Mouse (Mus musculus): ENCODE results near the gene Uck2. TPM values are rescaled to one million over a fixed set of nuclear protein-coding genes. Genes with fewer than 3 reads are reported as not detected.

The Uck2 gene
- polyA plus RNA-seq (2016; fragmentation: Nextera tagmentation; extraction: Ambion mirVana): 102 and 103 TPM in 2 replicates

DNA sequence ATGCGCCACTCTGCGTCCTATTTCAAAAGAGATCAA, at the start of gene Uck2:
TSS of gene Uck2 (minus strand) at position 1 of the 36 bp plus-strand sequence.
- peaks cover 16% of the 10 kb centered on the region for H3K27me3 ChIP-seq (replicated peaks)
- H3K9me3 ChIP-seq (replicated peaks): no peaks in the 10 kb centered on the region
- no peak for ATAC-seq
- peak within 1 kb of the TSS; percentile 86 for H3K4me2 ChIP-seq
- peaks cover 79% of the 10 kb centered on the region for H3K4me1 ChIP-seq
- peaks cover 4% of the 10 kb centered on the region for H3K36me3 ChIP-seq
- H3K27ac ChIP-seq: peak within 1 kb of the TSS; percentile 87
- peak within 1 kb of the TSS; percentile 79 for H3K4me3 ChIP-seq
- H3K9ac ChIP-seq: peak within 1 kb of the TSS; percentile 83
- 3% methylated on average over 2 of the region's 2 CpGs for WGBS (ENCODE audit: insufficient replicate concordance)

DNA sequence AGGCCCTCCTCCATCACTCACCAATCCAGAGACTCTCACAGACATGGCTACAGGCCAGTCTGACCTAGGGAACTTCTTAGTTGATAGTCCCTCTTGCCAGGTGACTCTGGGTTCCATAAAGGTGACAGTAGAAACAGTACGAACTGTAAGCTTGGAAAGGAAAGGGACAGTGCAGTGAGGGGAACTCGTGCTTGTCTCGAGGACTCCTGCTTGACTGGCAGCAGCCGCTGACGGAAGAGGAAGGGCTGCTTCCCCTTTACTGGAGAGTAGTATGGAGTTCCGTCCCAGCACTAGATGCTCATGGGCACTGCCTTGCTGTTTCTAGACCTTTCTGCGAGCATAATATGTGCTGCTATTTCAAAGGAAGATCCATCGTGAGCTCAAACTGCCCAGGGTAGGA, 46.0 kb upstream of the Uck2 start:
- Histone ChIP-seq H3K9ac (no peak overlapping the region), H3K27me3 (replicated peaks) (no peaks in the 10 kb centered on the region), H3K27ac (no peak overlapping the region), H3K4me2 (no peak overlapping the region), H3K4me1 (no peaks in the 10 kb centered on the region), H3K36me3 (peaks cover 72% of the 10 kb centered on the region), H3K4me3 (no peak overlapping the region), H3K9me3 (replicated peaks) (no peaks in the 10 kb centered on the region)
- no peak; the same call in 1 of the 2 replicates for ATAC-seq
- WGBS (ENCODE audit: insufficient replicate concordance): 66% methylated on average over 8 of the region's 8 CpGs

DNA sequence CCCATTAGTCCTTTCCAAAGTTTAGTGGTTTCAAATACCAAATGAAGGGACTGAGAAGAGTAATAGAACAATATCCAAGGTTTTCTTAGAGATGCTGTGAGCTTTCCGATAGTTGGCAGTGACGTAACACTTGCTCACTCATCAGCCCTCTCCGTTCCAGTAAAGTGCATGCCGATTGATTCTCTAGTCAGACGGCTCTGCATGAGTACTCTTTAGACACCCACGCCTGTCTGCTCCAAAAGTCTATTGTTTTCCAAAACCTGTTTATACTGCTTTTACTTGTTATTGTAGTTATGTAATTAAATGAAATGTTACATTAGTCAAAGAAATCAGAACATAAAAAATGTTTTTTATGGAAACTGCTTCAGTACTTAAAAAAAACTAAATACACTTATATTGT, 43.7 kb upstream of the Uck2 start:
- Histone ChIP-seq H3K4me3 (no peak overlapping the region), H3K4me1 (no peaks in the 10 kb centered on the region), H3K9me3 (replicated peaks) (no peaks in the 10 kb centered on the region), H3K27ac (no peak overlapping the region), H3K9ac (no peak overlapping the region), H3K27me3 (replicated peaks) (no peaks in the 10 kb centered on the region), H3K4me2 (no peak overlapping the region), H3K36me3 (peaks cover 95% of the 10 kb centered on the region)
- ATAC-seq: no peak
- WGBS (ENCODE audit: insufficient replicate concordance): 82% methylated on average over 6 of the region's 6 CpGs

DNA sequence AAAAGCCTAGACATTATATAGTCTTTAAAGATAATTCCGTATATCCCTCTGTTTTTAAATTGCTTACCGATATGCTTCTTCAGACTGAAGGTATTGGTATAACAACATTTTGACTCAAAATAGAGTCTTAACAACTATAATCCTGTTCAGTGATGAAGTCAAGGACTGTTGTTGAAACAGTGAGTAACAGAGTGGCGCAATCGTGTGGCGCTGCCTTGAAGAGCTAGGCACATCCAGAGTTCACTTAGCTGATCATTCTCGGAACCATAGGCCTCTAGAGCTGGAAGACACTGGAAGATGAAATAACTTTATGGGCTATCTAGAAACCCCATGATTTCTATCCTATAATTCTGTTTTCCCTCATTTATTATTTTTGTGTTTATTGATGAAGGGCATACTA, 36.6 kb upstream of the Uck2 start:
- no peak overlapping the region for H3K4me3 ChIP-seq
- H3K27ac ChIP-seq: no peak overlapping the region
- H3K4me1 ChIP-seq: no peaks in the 10 kb centered on the region
- peaks cover 93% of the 10 kb centered on the region for H3K36me3 ChIP-seq
- WGBS (ENCODE audit: insufficient replicate concordance): 92% methylated on average over 6 of the region's 6 CpGs
- no peak overlapping the region for H3K9ac ChIP-seq
- no peak for ATAC-seq
- no peak overlapping the region for H3K4me2 ChIP-seq
- H3K9me3 ChIP-seq (replicated peaks): no peaks in the 10 kb centered on the region
- H3K27me3 ChIP-seq (replicated peaks): no peaks in the 10 kb centered on the region

DNA sequence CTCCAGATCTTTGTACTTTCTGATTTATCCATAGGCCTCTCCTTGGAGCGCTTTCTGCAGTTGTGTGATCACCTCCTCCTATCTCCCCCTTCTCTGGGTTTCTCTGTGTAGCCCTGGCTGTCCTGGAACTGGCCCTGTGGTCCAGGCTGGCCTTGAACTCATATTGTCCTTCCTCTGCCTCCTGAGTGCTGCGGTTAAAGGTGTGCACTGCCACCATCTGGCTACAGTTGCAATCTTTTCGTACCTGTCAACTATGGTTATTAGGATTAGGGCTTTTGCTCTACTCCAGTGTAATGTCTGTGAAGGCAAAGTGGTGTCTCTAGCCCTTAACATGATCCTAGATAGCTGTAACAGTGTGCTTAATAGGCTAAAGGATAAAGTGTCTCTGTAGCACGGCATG, 28.1 kb upstream of the Uck2 start:
- Histone ChIP-seq H3K36me3 (peaks cover 69% of the 10 kb centered on the region), H3K27me3 (replicated peaks) (no peaks in the 10 kb centered on the region), H3K4me1 (peaks cover 36% of the 10 kb centered on the region), H3K4me2 (no peak overlapping the region), H3K9me3 (replicated peaks) (no peaks in the 10 kb centered on the region), H3K4me3 (no peak overlapping the region), H3K27ac (peak overlapping the region; percentile 25; the same call in 1 of the 2 replicates), H3K9ac (no peak overlapping the region)
- ATAC-seq: no peak
- 71% methylated on average over 4 of the region's 4 CpGs for WGBS (ENCODE audit: insufficient replicate concordance)

DNA sequence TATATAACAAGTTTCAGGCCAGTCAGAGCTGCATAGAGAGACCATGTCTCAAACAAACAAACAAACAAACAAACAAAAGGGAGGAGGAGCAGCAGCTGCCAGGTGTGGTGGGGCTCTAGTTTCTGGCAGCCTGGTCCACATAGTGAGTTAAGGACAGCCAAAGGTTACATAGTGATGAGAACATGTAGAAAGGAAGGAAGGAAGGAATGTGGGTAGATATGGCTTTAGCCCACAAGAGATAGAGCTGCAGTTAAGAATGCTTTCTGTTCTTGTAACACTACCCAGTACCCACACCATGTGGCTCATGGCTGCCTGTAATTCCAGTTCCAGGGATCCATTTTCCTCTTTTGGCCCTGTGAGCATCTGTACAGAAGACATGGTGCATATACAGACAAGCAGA, 27.2 kb upstream of the Uck2 start:
- Histone ChIP-seq H3K27me3 (replicated peaks) (no peaks in the 10 kb centered on the region), H3K9ac (0 out of 2 replicates have a peak overlapping the region, but pooled peaks have one; percentile 12), H3K4me3 (no peak overlapping the region), H3K4me1 (peaks cover 40% of the 10 kb centered on the region), H3K9me3 (replicated peaks) (no peaks in the 10 kb centered on the region), H3K27ac (no peak overlapping the region), H3K36me3 (peaks cover 62% of the 10 kb centered on the region), H3K4me2 (0 out of 2 replicates have a peak overlapping the region, but pooled peaks have one; percentile 4)
- no peak for ATAC-seq

DNA sequence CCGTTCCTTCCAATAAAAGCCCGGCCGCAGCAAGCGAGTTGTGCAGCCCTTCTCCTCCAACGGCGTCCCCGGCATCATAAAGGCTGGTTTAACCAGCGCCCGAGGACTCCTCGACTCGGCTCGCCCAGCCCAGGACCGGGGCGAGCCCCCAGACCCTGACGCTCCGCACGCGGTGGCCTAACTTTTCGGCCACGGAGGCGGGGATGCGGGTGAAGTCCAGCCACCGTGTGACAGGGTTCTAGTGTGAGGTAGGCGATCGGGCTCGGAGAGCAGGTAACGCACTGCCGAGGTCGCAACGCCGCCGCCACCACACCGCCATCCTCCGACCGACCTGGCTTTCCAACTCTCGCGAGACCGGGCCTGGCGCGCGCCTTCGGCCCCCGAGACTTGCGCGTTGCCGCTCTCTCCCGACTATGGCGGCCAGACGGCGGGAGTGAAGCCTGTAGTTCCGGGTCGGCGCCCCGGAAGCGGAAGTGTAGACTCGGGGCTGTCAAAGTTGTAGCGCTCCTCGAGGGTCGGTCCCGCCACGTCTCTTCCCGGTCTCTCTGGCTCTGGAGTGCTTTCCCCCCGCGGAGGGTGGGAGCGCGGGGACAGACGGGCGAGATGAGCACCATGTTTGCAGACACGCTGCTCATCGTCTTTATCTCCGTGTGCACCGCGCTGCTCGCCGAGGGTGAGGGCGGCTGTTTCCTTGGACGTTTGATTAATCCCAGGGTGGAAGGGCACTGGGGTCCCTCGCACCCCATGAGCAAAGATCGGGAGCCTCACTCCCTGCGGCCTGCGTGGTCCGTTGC, 23.3 kb upstream of the Uck2 start, which contains the start of gene Tmco1:
TSS of gene Tmco1 (plus strand) at position 118 of the 794 bp plus-strand sequence.
- H3K4me2 ChIP-seq: peak within 1 kb of the TSS; percentile 77
- peaks cover 2% of the 10 kb centered on the region for H3K27me3 ChIP-seq (replicated peaks)
- H3K4me3 ChIP-seq: peak within 1 kb of the TSS; percentile 96
- H3K9me3 ChIP-seq (replicated peaks): no peaks in the 10 kb centered on the region
- peaks cover 30% of the 10 kb centered on the region for H3K36me3 ChIP-seq
- H3K9ac ChIP-seq: peak within 1 kb of the TSS; percentile 98
- peaks cover 61% of the 10 kb centered on the region for H3K4me1 ChIP-seq
- under 1% methylated on average over 82 of the region's 82 CpGs for WGBS (ENCODE audit: insufficient replicate concordance)
- peak; percentile 94 for ATAC-seq
- H3K27ac ChIP-seq: peak within 1 kb of the TSS; percentile 96

DNA sequence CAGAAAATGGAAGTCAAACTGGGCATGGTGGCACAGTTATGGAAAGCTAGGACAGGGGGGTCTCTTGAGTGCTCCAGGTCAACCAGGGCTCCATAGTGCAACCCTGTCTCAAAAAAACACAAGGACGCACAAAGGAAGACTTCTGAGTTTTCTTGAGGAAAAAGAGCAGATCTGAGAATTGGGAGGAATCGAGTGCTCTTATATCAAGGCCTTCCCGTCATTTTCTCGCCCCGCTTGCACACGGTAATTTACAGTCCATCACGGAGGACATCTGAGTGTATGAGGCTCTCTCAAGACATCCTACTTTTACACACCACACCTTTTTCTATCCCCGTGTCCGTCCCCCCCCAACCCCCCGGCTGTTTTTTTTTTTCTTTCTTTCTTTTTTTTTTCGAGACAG, 22.6 kb upstream of the Uck2 start:
- peak overlapping the region; percentile 77 for H3K4me2 ChIP-seq
- H3K4me1 ChIP-seq: peaks cover 55% of the 10 kb centered on the region
- peak overlapping the region; percentile 98 for H3K9ac ChIP-seq
- WGBS (ENCODE audit: insufficient replicate concordance): 23% methylated on average over 11 of the region's 11 CpGs
- peak overlapping the region; percentile 96 for H3K27ac ChIP-seq
- ATAC-seq: no peak
- peaks cover 7% of the 10 kb centered on the region for H3K27me3 ChIP-seq (replicated peaks)
- peaks cover 23% of the 10 kb centered on the region for H3K36me3 ChIP-seq
- H3K4me3 ChIP-seq: peak overlapping the region; percentile 96
- no peaks in the 10 kb centered on the region for H3K9me3 ChIP-seq (replicated peaks)

DNA sequence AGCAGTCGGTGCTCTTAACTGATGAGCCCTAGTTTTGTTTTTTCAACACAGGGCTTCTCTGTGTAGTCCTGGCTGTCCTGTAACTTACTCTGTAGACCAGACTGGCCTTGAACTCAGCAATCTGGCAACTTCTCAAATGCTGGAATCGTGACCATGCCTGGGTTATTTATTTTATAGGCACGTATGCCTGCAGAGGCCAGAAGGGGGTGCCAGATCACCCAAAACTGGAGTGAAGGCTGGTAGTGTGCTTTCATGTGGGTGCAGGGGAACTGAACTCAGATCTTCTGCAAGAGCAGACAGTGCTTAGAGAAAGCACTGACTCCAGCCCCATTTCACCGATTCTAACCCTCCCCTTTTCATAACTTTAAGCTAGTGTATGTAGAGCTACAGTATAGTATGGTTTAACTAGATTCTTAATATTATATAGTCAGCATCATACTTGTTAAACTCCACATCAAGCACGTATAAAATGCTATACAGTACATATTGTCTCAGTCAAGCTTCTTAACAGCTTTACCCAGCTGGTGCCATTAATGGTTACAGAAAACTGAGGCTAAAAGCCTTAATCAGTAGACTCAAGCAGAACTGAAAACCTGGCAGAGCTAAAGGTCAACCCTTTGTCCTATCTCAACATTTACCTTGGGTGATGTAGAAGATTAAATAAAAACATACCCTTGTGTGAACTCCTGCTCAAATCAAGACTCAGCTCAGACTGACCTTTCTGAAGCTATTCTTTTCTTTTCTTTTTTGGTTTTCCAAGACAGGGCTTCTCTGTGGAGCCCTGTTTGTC, 21.5 kb upstream of the Uck2 start:
- peak overlapping the region; percentile 96 for H3K4me3 ChIP-seq
- H3K4me2 ChIP-seq: peak overlapping the region; percentile 77
- H3K27ac ChIP-seq: peak overlapping the region; percentile 56
- H3K36me3 ChIP-seq: peaks cover 13% of the 10 kb centered on the region
- 47% methylated on average over 5 of the region's 5 CpGs for whole genome bisulfite sequencing (ENCODE audit: insufficient replicate concordance)
- H3K27me3 ChIP-seq (replicated peaks): peaks cover 7% of the 10 kb centered on the region
- ATAC-seq: no peak
- H3K9ac ChIP-seq: no peak overlapping the region
- H3K9me3 ChIP-seq (replicated peaks): no peaks in the 10 kb centered on the region
- H3K4me1 ChIP-seq: peaks cover 44% of the 10 kb centered on the region

DNA sequence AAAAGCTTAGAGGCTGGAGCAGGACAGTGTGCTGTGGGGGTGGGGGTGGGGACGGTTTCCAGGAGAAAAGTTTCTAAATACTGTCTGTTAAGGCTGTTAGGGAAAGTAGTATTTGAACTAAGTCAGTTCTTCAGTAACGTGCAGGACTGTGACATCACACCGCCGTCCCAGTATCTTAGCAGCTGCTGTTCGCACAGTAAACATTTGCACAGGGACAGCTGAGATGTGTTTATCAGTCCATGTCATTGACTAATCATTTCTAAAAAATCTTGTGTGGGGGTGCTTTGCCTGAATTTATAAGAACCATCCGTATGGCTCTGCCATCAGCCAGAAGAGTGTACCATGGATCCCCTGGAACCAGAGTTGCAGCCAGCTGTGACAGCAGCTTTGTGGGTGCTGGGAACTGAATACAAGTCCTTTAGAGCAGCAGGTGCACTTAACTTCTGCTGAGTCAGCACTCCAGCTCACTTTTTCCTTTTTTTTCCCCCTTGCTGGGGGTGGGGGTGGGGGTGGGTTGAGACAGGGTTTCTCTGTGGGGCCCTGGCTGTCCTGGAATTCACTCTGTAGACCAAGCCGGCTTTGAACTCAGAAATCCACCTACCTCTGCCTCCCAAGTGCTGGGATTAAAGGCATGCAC, 20.5 kb upstream of the Uck2 start:
- 41% methylated on average over 7 of the region's 7 CpGs for WGBS (ENCODE audit: insufficient replicate concordance)
- H3K27me3 ChIP-seq (replicated peaks): peaks cover 7% of the 10 kb centered on the region
- H3K36me3 ChIP-seq: peaks cover 7% of the 10 kb centered on the region
- peaks cover 40% of the 10 kb centered on the region for H3K4me1 ChIP-seq
- H3K9ac ChIP-seq: no peak overlapping the region
- H3K4me2 ChIP-seq: no peak overlapping the region
- ATAC-seq: no peak
- H3K4me3 ChIP-seq: no peak overlapping the region
- no peak overlapping the region for H3K27ac ChIP-seq
- H3K9me3 ChIP-seq (replicated peaks): no peaks in the 10 kb centered on the region

DNA sequence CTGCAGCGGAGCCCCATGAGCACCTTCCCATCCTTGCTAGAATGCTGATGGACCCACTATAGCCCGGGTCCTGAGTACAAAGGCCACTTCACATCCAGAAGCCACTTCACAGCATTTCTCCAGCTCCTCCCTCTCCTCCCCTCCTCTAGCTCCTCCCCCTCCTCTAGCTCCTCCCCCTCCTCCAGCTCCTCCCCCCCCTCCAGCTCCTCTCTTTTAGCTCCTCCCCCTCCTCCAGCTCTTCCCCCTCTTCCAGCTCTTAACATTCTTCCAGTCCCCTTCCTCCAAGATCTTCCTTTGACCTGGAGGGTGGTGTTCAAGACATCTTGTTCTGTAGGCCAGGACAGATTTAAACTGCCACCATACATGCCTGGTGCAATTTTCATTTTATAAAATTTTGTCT, 15.0 kb upstream of the Uck2 start:
- 71% methylated on average over 2 of the region's 2 CpGs for WGBS (ENCODE audit: insufficient replicate concordance)
- Histone ChIP-seq H3K4me3 (no peak overlapping the region), H3K36me3 (no peaks in the 10 kb centered on the region), H3K9ac (no peak overlapping the region), H3K9me3 (replicated peaks) (no peaks in the 10 kb centered on the region), H3K27ac (no peak overlapping the region), H3K4me2 (no peak overlapping the region), H3K27me3 (replicated peaks) (peaks cover 7% of the 10 kb centered on the region), H3K4me1 (peaks cover 3% of the 10 kb centered on the region; the same call in 1 of the 2 replicates)
- ATAC-seq: no peak

DNA sequence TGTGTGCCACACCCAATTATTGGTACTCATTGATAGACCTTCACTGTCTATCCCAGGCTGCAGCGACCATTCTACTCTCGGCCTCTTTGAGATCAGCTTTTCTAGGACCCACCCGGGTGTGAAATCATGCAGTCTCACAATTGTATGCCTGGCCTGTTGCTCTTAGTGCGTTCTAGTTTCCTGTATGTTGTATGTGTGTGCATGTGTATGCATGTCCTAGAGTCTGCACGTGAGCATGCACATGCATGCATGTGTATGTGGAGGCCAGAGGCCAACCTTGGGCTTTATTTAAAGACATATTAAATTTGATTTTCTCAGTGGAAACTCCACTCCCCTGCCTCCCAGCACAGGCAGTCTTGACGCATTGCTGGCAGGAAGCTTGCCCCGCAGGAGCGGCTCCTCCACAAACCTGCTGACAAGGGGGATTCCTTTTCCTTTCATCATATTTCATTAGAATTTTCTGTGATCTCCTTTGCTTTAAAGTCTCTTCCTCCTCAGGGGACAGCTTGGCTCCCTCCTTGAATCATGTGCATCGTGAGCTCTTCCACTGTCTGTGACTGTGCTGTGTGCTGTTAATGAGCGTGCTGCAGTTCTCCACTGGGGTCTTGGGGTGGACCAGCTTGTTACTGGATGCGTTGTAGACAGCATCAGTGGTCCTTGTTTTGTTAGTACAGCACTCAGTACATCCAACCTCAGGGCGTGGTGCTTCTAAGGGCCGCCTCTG, 10.7 kb upstream of the Uck2 start:
- H3K9ac ChIP-seq: no peak overlapping the region
- 61% methylated on average over 13 of the region's 13 CpGs for WGBS (ENCODE audit: insufficient replicate concordance)
- no peaks in the 10 kb centered on the region for H3K36me3 ChIP-seq
- H3K27me3 ChIP-seq (replicated peaks): peaks cover 8% of the 10 kb centered on the region; the same call in 1 of the 2 replicates
- no peak overlapping the region for H3K27ac ChIP-seq
- no peak overlapping the region for H3K4me2 ChIP-seq
- no peaks in the 10 kb centered on the region for H3K9me3 ChIP-seq (replicated peaks)
- peaks cover 15% of the 10 kb centered on the region for H3K4me1 ChIP-seq
- ATAC-seq: no peak
- H3K4me3 ChIP-seq: no peak overlapping the region

Data from liver, embryonic 12.5 days (tissue).